Mouse (Mus musculus) gastrocnemius, postnatal 25 days (tissue): ENCODE measurements around the gene Tsg101. TPM values are rescaled to one million over a fixed set of nuclear protein-coding genes. Genes with fewer than 3 reads are reported as not detected.

Experiments
- DNase-seq: peaks from one replicate; pipeline ENCODE4 v3.0.0; 2022
- total RNA-seq, 2 experiments: library from RNA; stranded (reverse); gene quantifications; 1 replicate in 1 of 2; 2 replicates in 1 of 2; pipeline ENCODE4 v1.2.3; 2021

Tsg101 gene
- total RNA-seq, 2 experiments from 2014 or later, result 42.0 to 46.9 TPM

DNA sequence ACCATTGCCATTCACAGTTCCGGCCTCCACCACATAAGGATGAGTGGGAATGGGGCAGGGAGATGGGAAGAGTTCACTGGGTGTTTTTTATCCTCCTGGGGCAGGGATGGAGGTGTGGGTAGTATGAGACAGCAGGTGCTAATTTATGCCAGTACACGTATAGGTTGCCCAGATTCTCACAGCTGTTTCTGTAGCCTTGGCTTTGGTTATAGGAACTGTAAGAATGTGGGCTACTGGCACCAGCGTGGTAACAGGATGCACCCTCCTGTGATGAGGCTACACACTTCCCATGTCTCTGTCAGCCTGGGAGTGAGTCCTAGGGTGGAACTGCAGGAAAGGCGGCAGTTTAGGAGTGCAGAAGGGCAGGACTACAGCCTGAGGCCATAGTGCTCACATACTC is 42.9 kb downstream of the Tsg101 start:
- DNase-seq, result no peak

DNA sequence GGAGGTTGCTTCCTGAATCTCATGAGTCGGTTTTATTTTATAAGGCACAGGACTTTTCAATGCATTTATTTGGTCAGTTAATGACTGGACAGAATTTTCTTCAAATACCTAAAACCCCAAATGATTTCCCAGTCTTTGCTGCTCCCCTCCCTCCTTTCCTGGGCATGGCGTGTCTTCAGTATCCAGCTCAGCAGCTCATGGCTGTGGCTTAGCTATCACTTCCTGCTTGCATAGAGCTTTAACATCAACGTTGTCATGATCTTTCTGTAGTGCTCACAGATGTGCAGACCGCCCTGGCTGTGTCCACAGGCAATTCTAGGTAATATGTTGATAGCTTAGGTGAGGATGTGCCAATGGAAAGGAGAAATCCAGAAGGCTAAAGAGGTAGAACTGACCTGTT is 47.8 kb downstream of the Tsg101 start:
- DNase-seq, result no peak

DNA sequence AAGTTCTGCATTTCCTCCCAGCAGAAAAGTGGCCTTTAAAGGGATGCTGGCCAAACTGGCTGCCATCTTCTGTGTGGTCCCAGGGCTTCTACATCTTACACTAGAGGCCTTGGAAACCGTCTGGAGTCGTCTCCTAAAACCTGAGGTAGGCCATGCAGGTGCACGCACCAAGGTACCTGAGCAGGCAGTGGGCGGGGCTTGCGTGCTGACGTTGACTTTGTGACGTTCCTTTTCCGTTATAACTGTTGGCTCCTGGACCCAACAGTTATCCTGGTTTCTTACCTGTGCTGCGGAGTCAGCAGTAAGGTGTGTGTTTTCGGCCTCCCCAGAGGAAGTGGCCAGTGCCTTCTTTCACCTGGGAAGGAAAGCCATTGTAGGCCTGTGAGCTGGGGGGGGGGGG is 58.8 kb downstream of the Tsg101 start, which contains the start of gene Ldhc:
Ldhc (plus strand) TSS at position 208 of the 400 bp plus-strand sequence.
- DNase-seq, result no peak

DNA sequence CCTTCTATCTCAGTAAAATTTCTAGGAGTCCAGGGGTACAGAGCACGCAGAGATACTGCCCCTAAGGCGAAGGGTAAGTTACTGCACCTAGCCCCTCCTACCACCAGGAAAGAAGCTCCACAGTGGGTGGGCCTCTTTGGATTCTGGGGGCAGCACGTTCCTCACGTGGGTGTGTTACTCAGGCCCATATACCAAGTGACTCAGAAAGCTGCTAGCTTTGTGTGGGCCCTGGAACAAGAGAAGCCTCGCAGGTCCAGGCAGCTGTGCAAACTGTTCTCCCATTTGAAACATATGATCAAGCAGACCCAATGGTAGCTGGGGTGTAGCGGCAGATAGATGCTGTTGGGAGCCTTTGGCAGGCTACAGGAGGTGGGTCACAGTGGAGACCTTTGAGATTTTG is 60.7 kb downstream of the Tsg101 start:
- DNase-seq, result no peak

DNA sequence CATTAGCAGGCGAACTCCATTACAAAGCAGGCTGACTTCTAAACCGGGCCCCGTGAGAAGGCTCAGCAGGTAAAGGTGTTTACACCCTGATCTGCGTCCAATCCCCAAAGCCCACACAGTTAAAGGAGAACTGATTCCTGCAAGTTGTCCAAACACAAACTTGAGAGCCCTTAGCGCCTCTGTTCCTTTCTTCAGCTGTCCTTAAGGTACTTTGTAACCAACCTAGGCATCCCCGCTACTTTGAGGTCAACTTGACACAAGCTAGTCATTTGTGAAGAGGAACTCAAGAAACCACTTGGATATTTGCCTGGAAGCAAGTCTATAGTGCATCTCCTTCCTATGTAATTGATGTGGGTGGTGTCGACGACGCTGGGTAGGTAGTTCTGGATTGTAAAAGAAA is 62.3 kb downstream of the Tsg101 start:
- DNase-seq, result no peak

DNA sequence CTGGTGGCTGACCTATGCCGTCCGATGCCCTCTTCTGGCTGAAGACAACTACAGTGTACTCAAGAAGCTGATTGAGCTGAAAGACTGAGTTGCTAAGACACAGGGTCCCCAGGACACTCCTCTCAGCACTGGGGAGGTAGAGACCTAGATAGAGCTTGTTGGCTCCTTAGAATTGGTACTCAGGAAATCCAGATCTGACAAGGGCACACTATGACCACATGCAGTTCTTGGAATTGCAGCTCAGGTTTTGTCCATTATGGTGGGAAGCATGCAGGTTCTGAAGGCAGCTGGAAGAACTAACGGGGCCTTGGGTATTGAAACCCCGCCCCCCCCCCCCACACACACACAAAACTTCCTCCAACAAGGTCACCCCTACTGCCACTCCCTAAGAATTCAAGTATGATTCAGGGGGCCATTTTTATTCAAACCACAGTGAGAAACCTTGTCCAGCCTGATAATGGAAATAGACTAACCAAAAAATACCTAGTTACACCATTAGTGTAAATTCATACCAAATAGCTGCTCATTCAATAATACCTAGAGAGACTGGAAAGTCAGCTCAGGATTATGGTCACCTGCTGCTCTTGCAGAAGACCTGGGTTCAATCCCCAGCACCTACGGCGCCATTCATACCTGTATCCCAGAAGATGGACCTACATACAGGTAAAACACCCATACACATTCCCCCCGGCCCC is 63.8 kb downstream of the Tsg101 start:
- DNase-seq, result no peak

DNA sequence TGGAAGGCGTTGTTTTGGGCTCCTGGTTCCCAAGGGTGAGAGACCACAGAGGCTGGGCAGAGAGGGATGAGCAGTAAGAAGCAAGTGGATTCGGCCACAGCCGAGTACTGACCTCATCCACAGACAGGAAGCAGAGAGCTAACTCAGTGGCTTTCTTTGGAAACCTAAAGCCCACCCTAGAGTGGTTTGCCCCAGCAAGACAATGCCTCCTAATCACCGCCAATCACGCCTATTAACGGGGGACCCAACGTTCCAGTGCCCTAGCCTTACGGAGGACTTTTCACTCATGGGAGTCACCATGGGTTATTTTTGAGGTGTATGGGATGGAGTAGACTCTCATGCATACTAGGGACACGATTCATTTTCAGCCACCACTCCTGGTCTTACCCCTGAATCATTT is 66.4 kb downstream of the Tsg101 start:
- no peak for DNase-seq

DNA sequence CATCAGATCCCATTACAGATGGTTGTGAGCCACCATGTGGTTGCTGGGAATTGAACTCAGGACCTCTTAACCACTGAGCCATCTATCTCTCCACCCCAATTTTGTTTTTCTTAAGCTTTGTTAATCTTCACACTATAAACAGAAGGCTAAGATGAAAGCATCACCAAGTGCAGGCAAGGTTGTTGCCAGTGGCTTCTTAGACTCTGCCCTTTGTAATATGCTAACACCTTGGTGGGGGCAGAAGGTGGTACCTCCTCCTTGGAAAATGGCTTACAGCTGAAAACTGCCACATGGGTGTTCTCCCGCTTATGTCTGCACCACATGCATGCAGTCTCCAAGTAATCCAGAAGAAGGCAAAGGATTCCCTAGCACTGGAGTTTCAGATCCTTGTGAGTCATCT is 67.1 kb downstream of the Tsg101 start:
- no peak for DNase-seq

DNA sequence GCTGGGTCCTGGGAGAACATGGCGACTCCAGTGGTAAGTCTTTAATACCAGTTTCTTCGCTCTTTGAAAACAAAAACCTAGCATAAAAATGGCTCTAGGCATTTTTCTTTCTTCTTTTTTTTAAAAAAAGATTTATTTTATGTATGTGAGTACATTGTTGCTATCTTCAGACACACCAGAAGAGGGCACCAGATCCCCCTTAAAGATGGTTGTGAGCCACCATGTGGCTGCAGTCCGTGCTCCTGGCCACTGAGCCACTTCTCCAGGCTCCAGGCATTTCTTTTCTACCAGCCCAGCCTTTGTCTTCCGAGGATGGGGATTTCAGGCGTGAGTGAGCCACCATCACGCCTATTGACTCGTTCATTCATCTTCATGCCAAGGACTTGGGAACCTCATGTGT is 68.7 kb downstream of the Tsg101 start:
- DNase-seq, result no peak

DNA sequence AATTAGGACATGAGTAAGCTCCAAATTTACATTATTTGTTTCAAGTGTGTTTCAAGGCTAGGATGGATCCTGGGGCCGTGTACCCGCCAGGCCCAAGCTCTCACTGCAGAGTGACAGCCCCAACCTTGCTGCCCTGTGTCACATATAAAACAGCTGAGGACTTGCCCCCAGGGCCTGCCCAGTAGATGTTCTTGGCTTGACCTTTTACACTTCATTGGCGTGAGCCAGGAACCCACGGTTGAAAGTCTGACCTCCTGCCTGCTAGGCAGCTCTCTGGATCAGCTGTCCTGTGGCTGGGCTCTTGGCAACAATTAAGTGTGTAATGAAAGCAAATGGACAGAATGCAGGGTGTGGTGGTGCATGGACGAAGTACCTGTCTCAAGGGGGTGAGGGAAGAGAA is 70.5 kb downstream of the Tsg101 start:
- peak; percentile 63 for DNase-seq

DNA sequence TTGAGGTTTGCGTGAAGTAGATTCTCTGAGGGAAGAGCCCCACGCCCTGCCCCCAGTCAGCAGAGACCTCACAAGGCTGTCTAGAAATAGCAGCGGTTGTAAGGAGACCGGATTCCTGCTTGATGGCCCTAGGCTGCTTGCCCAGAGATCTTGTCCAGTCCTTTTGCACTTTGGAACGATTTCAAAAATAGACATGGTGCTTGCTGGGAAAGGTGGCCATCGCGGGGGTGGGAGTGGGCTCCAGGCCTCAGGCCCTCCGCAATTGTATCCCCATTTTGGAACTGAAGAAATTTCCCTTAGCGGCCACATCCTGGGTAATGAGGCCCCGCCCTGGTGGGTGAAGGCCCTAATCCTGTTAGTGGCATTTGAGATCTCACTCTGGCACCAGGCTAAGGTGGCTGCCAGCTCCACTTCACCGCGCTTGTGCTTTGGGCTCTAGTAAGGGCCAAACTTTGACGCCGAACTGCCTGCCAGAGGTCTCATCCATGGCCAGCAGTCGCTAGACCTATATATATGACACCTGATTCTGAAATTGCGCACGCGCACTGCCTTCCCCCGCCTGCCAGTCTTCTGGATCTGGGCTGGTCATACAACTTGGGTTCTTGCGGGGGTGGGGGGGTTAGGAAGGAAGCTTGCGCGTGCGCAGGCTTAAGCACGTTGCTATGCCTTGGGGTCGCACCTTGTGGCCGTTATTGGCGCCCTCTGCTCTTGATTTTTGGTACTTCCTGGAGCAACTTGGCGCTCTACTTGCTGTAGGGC is 73.1 kb downstream of the Tsg101 start:
- peak; percentile 74 for DNase-seq

DNA sequence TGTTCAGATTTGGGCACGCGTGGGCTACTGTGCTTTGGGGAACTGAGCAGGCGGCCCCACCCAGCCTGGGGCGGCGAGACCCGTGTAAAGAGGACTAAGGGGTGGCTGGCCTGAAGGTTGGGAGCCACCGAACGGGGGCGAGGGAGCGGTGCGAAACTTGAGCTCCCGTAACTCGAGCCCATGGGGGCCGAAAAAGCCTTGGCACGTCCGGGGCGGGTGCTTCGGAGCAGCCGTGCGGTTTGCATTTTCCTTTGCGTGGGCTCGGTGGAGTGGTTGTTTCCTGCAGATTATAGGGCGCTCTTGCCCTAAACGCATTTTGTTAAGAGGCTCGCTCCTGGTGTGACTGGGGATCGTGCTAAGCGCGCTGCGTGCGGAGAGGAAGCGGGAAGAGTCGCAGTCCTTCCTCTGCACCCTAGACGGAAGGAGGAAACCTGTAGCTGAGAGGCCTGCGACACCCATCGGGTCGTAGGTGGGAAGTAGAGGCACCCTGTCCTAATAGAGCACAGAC is 73.7 kb downstream of the Tsg101 start:
- no peak for DNase-seq

DNA sequence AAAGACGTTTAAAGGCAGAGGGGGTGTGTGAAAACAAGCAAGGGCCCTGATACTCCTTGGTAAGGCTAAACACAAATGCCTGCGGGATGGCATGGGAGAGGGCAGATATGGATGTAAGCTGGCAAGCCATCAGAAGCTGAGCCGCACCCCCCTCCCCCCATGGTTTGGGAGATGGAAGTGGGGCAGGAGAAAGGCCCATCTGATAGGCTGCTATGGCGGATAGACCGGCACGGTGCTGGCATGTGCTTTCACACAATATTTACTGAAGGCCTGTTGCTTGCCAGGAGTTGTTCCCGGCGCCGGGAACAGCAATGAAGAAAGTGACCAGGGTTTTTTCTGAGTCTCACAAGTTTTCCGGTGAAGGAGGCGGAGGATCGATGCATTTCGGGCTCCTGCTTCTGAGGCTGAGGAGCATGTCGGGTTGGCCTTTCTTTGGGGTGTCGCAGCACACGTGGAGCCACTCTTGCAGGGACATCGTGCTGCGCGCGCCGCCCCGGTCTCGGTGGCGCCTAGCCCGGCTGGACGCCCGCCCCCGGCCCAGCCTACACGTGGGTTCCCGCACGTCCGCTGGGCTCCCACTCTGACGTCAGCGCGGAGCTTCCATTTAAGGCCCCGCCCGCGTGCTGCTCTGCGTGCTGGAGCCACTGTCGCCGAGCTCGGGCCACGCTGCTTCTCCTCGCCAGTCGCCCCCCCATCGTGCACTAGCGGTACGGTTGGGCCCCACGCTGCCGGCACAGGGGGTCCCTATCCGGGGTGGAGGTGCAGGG is 74.4 kb downstream of the Tsg101 start:
- peak; percentile 94 for DNase-seq

DNA sequence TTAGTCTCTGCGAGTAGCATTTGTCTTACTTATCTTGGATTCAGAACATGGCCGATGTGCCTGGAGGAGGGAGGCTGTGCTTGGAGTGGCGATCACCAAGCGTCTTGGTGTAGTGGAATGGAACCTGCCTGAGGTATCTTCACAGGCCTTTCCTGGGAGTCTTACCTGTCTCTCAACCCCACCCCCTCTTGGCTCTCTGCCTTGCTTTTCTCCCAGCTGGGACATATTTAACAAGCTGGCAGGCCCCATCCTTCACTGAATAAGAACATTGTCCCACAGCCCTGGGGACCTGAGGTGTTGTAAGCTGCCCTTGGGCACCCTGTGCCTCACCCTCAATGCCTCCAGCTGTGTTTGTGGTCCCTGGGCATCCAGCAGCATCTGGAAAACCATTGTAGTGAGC is 76.2 kb downstream of the Tsg101 start:
- no peak for DNase-seq

DNA sequence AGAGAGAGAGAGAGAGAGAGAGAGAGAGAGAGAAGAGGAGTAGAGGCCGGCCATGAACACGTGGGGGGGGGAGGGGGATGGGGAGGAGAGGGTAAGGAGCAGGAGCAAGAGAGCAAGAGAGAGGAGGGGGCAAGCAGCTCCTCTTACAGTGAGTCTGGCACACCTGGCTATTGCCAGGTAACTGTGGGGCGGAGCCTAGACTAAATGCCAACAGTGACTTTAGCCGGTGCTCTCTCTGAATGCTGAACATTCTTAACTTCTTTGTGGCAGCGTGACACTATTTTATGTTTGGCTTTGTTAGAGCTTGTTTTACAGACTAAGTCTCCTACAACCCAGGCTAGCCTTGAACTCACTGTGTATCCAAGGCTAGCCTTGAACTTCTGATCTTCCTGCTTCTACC is 77.5 kb downstream of the Tsg101 start:
- no peak for DNase-seq

DNA sequence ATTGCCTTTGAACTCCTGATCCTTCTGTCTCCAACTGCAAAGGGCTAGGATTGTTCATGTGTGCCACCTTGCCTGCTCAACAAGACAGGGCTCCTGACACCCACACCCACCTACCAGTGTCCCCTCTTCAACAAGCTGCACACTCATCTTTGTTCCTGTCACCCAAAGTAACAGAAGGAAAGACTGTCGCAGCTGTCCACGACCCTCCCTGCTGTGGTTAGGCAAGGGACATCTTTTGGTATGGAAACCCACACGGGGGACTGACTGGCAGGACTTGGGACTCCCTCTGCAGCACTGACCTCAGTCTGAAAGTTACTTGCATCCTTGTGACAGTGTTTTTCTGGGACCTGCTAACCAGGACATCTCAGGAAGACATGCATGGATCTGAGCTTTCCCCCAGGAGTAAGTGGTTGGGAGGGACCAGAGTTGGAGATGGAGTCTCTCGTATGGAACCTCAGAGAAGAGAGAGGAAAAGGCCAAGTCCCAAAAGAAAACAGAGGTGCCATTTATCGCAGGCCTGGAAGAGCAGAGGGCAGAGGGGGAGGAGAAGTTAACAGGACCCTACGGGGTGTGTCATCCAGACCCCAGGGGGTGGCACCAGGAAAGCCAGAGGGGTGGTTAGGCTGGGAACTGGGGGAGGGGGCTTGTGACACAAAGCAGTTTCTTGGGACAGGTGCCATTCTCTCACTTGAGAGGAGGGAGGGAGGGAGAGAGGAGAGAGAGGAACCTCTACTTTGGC is 78.8 kb downstream of the Tsg101 start, which contains the start of gene Ldha:
Ldha (plus strand) TSS at position 689 of the 739 bp plus-strand sequence.
- no peak for DNase-seq

DNA sequence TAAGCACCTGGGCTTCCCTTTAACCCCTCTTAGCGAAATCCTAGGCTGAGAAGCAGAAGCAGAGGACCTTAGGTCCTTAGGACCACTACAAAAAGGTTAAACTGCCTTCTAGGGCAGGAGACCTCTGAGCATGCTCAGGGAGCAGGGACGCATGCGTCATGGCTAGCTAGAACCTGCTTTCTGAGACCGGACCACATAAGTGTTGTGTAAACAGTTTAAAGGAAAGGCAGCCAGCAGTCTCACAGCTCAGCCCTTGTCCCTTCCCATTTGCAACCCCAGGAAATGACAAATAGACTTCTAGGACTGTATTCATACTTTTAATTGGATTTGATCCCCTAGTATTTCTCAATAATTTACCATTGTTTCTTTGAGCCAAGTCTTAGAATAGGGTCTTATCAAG is 79.4 kb downstream of the Tsg101 start:
- DNase-seq, result no peak

DNA sequence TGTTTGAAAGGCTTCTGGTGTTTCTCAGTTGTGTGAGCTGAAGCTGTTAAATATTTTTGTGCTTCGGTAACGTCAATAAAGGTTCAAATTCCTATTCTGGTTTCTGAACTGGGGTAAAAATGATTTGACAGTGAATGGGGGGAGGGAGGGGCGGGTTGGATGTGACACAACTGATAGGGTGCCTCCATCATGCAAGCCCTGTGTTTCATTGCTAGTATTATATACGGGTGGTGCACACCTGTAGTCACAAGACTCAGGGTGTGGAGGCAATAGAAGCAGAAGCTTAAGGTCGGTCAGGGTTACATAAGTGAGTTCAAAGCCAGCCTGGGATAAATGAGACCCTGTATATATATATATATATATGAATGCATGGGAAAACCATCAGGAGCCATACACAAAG is 79.9 kb downstream of the Tsg101 start:
- no peak for DNase-seq

DNA sequence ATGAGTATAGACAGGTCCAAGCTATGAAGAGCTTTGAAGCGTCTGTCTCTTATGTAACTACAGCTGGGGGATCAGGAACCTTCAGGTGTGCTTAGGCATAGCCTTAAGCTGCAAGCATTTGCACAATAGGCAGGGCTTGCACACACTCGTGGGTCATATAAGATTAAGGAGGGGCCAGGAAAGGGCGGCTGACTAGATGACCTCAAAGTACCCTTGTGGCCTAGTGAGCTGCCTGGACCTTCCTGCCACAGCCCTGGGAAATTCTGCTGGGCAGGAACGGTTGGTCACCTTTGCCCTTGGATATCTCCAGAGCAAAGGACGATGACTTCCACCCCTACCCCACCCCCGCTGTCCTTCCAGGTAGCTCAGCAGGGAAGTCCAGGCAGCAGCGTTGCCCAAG is 80.3 kb downstream of the Tsg101 start:
- no peak for DNase-seq
